Mouse (Mus musculus) olfactory bulb, adult 2 months (tissue): ENCODE results near the gene Pdzk1ip1.

ENCODE experiments used
- CTCF ChIP-seq: fragments of 200-500 bp; IDR thresholded peaks from 2 replicates; pipeline ENCODE4 v1.5.1; 2012; ENCODE audit warnings: low read depth, mild to moderate bottlenecking, low read length, moderate library complexity; ENCODE audit not compliant: insufficient read depth
- POLR2A ChIP-seq: fragments of 200-500 bp; IDR thresholded peaks from 2 replicates; pipeline ENCODE4 v1.6.1; 2012; ENCODE audit warnings: mild to moderate bottlenecking, low read depth, low read length, moderate library complexity; ENCODE audit not compliant: insufficient read depth

DNA sequence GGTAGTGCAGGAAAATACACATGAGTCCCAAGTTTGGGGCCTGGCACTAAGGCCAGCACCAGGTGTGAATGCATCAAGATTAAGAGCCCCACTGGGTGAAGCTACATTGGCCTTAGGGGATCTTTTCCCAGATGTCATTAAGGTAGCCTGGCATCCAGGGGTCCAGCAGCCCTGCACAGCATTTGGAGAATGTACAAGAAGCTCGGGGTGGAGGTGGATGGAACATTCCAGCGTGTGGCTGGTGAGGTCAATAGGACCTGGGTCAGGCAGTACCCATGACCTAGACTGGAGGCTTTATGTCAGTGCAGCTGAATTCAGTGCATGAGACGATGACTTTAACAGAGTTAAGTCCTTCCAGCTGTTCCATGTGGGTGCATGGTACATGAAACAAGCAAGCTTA, 3.3 kb downstream of the Pdzk1ip1 start:
- TF ChIP-seq CTCF (no peak), POLR2A (no peak)
